7 mouse cellular contexts compared by ENCODE assay signal in the genomic region with DNA sequence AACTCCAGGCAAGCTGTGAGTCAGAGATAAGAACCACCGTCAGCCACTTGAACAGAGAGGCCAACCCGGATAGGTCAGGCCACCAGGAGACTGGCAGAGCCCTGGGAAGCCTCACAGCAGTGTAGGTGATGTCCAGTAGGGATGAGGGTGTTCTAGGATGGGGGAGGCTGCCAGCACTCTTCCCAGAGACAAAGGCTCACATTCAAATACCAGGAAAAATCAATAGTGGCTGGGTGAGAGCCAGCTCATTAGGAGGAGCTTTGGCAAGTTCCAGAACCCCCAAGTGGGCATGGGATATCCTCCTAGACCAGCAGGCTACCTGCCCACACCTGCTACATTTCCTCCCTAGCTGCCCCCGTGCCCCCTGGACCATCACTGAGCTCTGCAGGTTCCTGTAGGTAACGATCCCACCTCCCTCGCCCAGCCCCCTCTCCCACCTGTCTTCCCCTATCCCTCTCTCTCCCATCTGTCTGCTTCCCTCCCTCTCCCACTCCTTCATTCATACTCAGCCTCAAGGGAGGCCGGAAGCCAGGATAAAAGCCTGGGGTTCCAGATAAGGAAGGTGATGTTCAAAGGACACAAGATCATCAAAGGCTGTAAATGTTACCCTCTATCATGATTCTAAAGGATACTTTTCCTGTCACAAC. TPM values are rescaled to one million over a fixed set of nuclear protein-coding genes. Genes with fewer than 3 reads are reported as not detected.
DNase-seq lines count a peak whose midpoint lies in the region; ATAC-seq and TF ChIP-seq lines count a peak whose summit lies in the region.

No protein-coding gene starts in this region.

- 41% methylated on average over 6 of the region's 6 CpGs for WGBS in lung, postnatal 0 days
- WGBS in lung, adult 2 months, result 64% methylated on average over 6 of the region's 6 CpGs
- 23% methylated on average over 6 of the region's 6 CpGs for WGBS in liver, embryonic 11.5 days
- WGBS in stomach, embryonic 16.5 days, result 55% methylated on average over 6 of the region's 6 CpGs

- H3K27ac ChIP-seq in lung, postnatal 0 days (ENCODE audit: low read length), result no peak overlapping the region
- peak overlapping the region; percentile 98 for H3K27ac ChIP-seq in liver, embryonic 11.5 days (ENCODE audit: low read depth, low read length)
- H3K27ac ChIP-seq in stomach, embryonic 16.5 days (ENCODE audit: low read length), result no peak overlapping the region; the same call in 1 of the 2 replicates

- TF ChIP-seq CTCF in lung, postnatal 0 days (IDR thresholded peaks at IDR 0.05), result no peak
- no peak for TF ChIP-seq CTCF in lung, adult 2 months (IDR thresholded peaks at IDR 0.05; ENCODE audit: insufficient read depth, low read length)

- H3K27me3 ChIP-seq in lung, postnatal 0 days (replicated peaks; ENCODE audit: insufficient read depth, low read length), result no peaks in the 10 kb centered on the region
- H3K27me3 ChIP-seq in liver, embryonic 11.5 days (replicated peaks; ENCODE audit: control insufficient read depth, insufficient read depth, low read length), result no peaks in the 10 kb centered on the region
- H3K27me3 ChIP-seq in stomach, embryonic 16.5 days (ENCODE audit: control insufficient read depth, insufficient read depth, low read length), result no peaks in the 10 kb centered on the region

- no peak for DNase-seq in lung, postnatal 0 days (ENCODE audit: low spot score)
- no peak for DNase-seq in lung, adult 2 months
- peak; percentile 58 for DNase-seq in liver, embryonic 11.5 days (ENCODE audit: low spot score)
- DNase-seq in embryo, embryonic 11 days, result no peak
- DNase-seq in kidney, postnatal 14 days, result no peak

- no peaks in the 10 kb centered on the region for H3K4me1 ChIP-seq in lung, postnatal 0 days (ENCODE audit: insufficient read depth, low read depth, low read length)
- 0 out of 2 replicates have a peak, but pooled peaks cover 2% of the 10 kb centered on the region for H3K4me1 ChIP-seq in lung, adult 2 months (ENCODE audit: control insufficient read depth, insufficient read depth, low read length)
- peaks cover 77% of the 10 kb centered on the region for H3K4me1 ChIP-seq in liver, embryonic 11.5 days (replicated peaks; ENCODE audit: control insufficient read depth, insufficient read depth, low read length)
- H3K4me1 ChIP-seq in stomach, embryonic 16.5 days (ENCODE audit: control insufficient read depth, insufficient read depth, low read length), result peaks cover 14% of the 10 kb centered on the region

- no peaks in the 10 kb centered on the region for H3K9me3 ChIP-seq in lung, postnatal 0 days (ENCODE audit: low read length)
- H3K9me3 ChIP-seq in liver, embryonic 11.5 days (ENCODE audit: control insufficient read depth, low read length), result no peaks in the 10 kb centered on the region
- no peaks in the 10 kb centered on the region for H3K9me3 ChIP-seq in stomach, embryonic 16.5 days (replicated peaks; ENCODE audit: control insufficient read depth, low read length)

- no peaks in the 10 kb centered on the region for H3K36me3 ChIP-seq in lung, postnatal 0 days (ENCODE audit: insufficient read depth, low read length)
- H3K36me3 ChIP-seq in liver, embryonic 11.5 days (ENCODE audit: control insufficient read depth, insufficient read depth, low read length), result no peaks in the 10 kb centered on the region
- H3K36me3 ChIP-seq in stomach, embryonic 16.5 days (ENCODE audit: control insufficient read depth, insufficient read depth, low read length), result no peaks in the 10 kb centered on the region

- no peak overlapping the region for H3K4me2 ChIP-seq in lung, postnatal 0 days (replicated peaks; ENCODE audit: low read depth, low read length)
- H3K4me2 ChIP-seq in liver, embryonic 11.5 days, result peak overlapping the region; percentile 52
- H3K4me2 ChIP-seq in stomach, embryonic 16.5 days (ENCODE audit: low read depth, low read length), result no peak overlapping the region

- TF ChIP-seq EP300 in lung, postnatal 0 days (IDR thresholded peaks at IDR 0.05), result no peak

- ATAC-seq in lung, postnatal 0 days, result peak; percentile 59
- peak; percentile 70 for ATAC-seq in common myeloid progenitor, adult 5-6 weeks (replicated peaks; ENCODE audit: low read depth, poor library complexity, severe bottlenecking)
- peak; percentile 92 for ATAC-seq in liver, embryonic 11.5 days (replicated peaks; ENCODE audit: low FRiP score)
- ATAC-seq in stomach, embryonic 16.5 days (ENCODE audit: insufficient read depth, low FRiP score), result peak; percentile 78; the same call in 1 of the 2 replicates

- no peak overlapping the region for H3K9ac ChIP-seq in lung, postnatal 0 days (replicated peaks; ENCODE audit: low read depth)
- peak overlapping the region; percentile 43 for H3K9ac ChIP-seq in liver, embryonic 11.5 days (ENCODE audit: low read depth, low read length)
- H3K9ac ChIP-seq in stomach, embryonic 16.5 days (ENCODE audit: low read length), result no peak overlapping the region

- no peak for TF ChIP-seq POLR2A in lung, adult 2 months (IDR thresholded peaks at IDR 0.05; ENCODE audit: borderline replicate concordance, extremely low read depth, low read depth, low read length)

- H3K4me3 ChIP-seq in lung, postnatal 0 days (ENCODE audit: low read depth, low read length), result no peak overlapping the region
- no peak overlapping the region for H3K4me3 ChIP-seq in lung, adult 2 months (replicated peaks; ENCODE audit: extremely low read depth, low read depth, low read length)
- H3K4me3 ChIP-seq in liver, embryonic 11.5 days (ENCODE audit: low read depth, low read length), result no peak overlapping the region
- no peak overlapping the region for H3K4me3 ChIP-seq in stomach, embryonic 16.5 days (replicated peaks; ENCODE audit: low read length)

RNA-seq across cellular contexts. Expression of gene Ptprj, which starts 20.1 kb away (rescaled TPM):
- polyA plus RNA-seq in lung, postnatal 0 days (2015; fragmentation: Nextera tagmentation; extraction: Ambion mirVana), result 4.2 TPM in 2 replicates
- polyA plus RNA-seq in lung, adult 2 months (2012; rRNA removed), result 10.1 and 16.0 TPM in 2 replicates
- total RNA-seq in common myeloid progenitor, adult 5-6 weeks (2017), result 19.4 and 22.7 TPM in 2 replicates
- polyA plus RNA-seq in liver, embryonic 11.5 days (2014; fragmentation: Nextera tagmentation; extraction: Ambion mirVana), result 5.1 TPM in 2 replicates
- 4.1 and 5.0 TPM in 2 replicates for polyA plus RNA-seq in stomach, embryonic 16.5 days (2015; fragmentation: Nextera tagmentation; extraction: Ambion mirVana)
